Mouse (Mus musculus) C2C12 (cell line): Measurements from ENCODE around the gene Ccser2.

Experiments
- CEBPB ChIP-seq: IDR thresholded peaks from one replicate; pipeline ENCODE4 v1.6.1; 2011; ENCODE audit warnings: low read depth, mild to moderate bottlenecking, control low read depth, moderate library complexity
- CTCF ChIP-seq: IDR thresholded peaks from one replicate; pipeline ENCODE4 v1.5.1; 2011; ENCODE audit not compliant: control insufficient read depth, insufficient read depth, insufficient read length
- FOSL1 ChIP-seq: IDR thresholded peaks from one replicate; pipeline ENCODE4 v1.8.0; 2011; ENCODE audit warnings: mild to moderate bottlenecking, low read length; ENCODE audit not compliant: poor library complexity, insufficient read depth, severe bottlenecking
- MAX ChIP-seq: IDR thresholded peaks from one replicate; pipeline ENCODE4 v1.6.1; 2011; ENCODE audit warnings: mild to moderate bottlenecking, control low read depth
- MYOD1 ChIP-seq: IDR thresholded peaks from one replicate; pipeline ENCODE4 v1.6.1; 2011; ENCODE audit warnings: low read depth; ENCODE audit not compliant: control insufficient read depth, insufficient read length
- MYOG ChIP-seq: IDR thresholded peaks from one replicate; pipeline ENCODE4 v1.6.1; 2011; ENCODE audit not compliant: control insufficient read depth, insufficient read length; ENCODE audit errors: extremely low read depth
- USF1 ChIP-seq: IDR thresholded peaks from one replicate; pipeline ENCODE4 v1.6.1; 2011; ENCODE audit warnings: low read depth, mild to moderate bottlenecking, control low read depth, moderate library complexity

GRCm38 (mm10) chr14:36975019-36975418, 6.4 kb upstream of the Ccser2 start:
- TF ChIP-seq MYOG (no peak), MAX (no peak), MYOD1 (no peak), CTCF (no peak), USF1 (no peak), FOSL1 (no peak), CEBPB (no peak)
